Mouse (Mus musculus): ENCODE measurements around the gene Tmem132b. TPM values are rescaled to one million over a fixed set of nuclear protein-coding genes. Genes with fewer than 3 reads are reported as not detected.

Tmem132b gene
- total RNA-seq (2023): 1 to 10 TPM in 1 of 2 experiments, under 1 TPM in 1; 0.77 to 1.7 TPM

DNA sequence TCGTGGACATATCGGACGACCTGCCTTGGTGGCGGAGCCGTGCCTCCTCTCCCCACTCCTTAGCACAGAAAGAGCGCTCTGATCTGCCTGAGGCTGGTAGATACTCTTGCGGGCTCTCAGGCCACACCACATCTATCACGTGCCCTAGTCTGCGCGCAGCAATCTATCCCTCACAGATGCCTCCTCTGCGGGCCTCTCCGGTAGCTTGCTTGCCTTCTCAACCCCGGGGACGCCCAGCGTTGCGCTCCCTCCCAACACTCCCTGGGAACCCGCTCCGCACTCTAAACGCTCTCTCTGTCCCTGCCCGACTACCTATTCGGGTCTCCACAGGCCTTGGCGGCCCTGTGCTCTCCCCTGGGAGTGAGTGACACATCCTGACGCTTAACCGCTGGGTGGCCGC, at the start of gene Tmem132b:
TSS of gene Tmem132b (plus strand) at position 141 of the 400 bp plus-strand sequence.

Other genes starting within 250 kb of the Tmem132b start
- gene Scarb1, start 190.7 kb upstream of the Tmem132b start, total RNA-seq (2023): 10 to 100 TPM; 59.4 to 67.0 TPM
- gene Gm10382, start 142.5 kb upstream of the Tmem132b start, total RNA-seq (2023): 1 to 10 TPM; 2.0 to 2.3 TPM
- 1,000 to 10,000 TPM; 2,261 to 2,512 TPM for gene Ubc, start 141.6 kb upstream of the Tmem132b start, total RNA-seq (2023)
- gene Dhx37, start 97.7 kb upstream of the Tmem132b start, total RNA-seq (2023): 1 to 10 TPM; 8.1 to 9.6 TPM
- 10 to 100 TPM; 24.4 to 25.3 TPM for gene Bri3bp, start 90.2 kb upstream of the Tmem132b start, total RNA-seq (2023)
- 10 to 100 TPM; 46.6 to 46.7 TPM for gene Aacs, start 56.0 kb upstream of the Tmem132b start, total RNA-seq (2023)